ENCODE assay signal across 14 mouse cellular contexts in the genomic region with DNA sequence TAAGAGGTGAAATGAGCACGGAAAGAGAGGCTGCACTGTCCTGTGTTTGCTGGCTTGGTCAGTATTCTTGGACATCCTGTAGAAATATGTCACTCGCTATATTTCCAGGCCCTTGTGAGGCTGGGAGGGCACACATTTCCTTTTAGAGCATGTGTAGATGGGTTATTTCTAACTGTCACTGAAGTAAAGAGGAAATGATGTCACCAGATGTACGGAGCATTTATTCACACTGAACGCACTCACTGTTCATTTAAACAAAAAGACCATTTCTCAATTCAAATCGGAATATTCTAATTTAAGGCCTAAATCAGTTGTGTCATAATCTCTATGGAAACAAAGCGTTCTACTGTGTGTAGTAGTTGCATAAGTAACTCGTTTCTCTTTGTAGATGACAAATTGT. TPM values are rescaled to one million over a fixed set of nuclear protein-coding genes. Genes with fewer than 3 reads are reported as not detected.
DNase-seq lines count a peak whose midpoint lies in the region; ATAC-seq and TF ChIP-seq lines count a peak whose summit lies in the region.
"Had no signal": no experiment of that assay in that cellular context is flagged by ENCODE, and none has a peak within 500 bp of the region (broad histone marks: within the 10 kb centered on the region; RNA-seq: fewer than 3 reads in every experiment).

No protein-coding gene starts in this region.

- H3K4me2 ChIP-seq in heart, embryonic 13.5 days, result no peak overlapping the region
- 0 out of 2 replicates have a peak overlapping the region, but pooled peaks have one; percentile 3 for H3K4me2 ChIP-seq in limb, embryonic 11.5 days (ENCODE audit: low read depth, severe bottlenecking)
- H3K4me2 ChIP-seq in CH12.LX (ENCODE audit: insufficient read depth, low read depth, poor library complexity, severe bottlenecking), result peak overlapping the region; percentile 50; the same call in 1 of the 2 replicates
- H3K4me2 ChIP-seq: hindbrain, embryonic 13.5 days; lung, embryonic 15.5 days; midbrain, embryonic 13.5 days had no signal

- no peak for ATAC-seq in heart, embryonic 13.5 days (ENCODE audit: extremely low read depth, insufficient number of reproducible peaks, low FRiP score, low TSS enrichment)
- no peak for ATAC-seq in limb, embryonic 11.5 days (ENCODE audit: insufficient number of reproducible peaks, low FRiP score, low TSS enrichment, low read depth)
- peak; percentile 52 for ATAC-seq in megakaryocyte progenitor cell, adult 5-6 weeks (replicated peaks; ENCODE audit: poor library complexity)
- ATAC-seq: midbrain, embryonic 13.5 days; Patski had no signal

- TF ChIP-seq CTCF in CH12.LX (conservative IDR thresholded peaks at IDR 0.05 in 1 of 2, IDR thresholded peaks at IDR 0.05 in 1 of 2; ENCODE audit: low read depth in 2 of 2, low read length in 2 of 2), result no peak

- no peak for DNase-seq in heart, adult 18-20 months
- no peak for DNase-seq in limb, embryonic 11.5 days (ENCODE audit: low spot score)
- no peak for DNase-seq in limb, embryonic 10.5 days (ENCODE audit: low spot score)
- no peak for DNase-seq in CH12.LX (ENCODE audit: extremely low read depth)
- no peak for DNase-seq in cerebellum, adult 11-12 months
- DNase-seq: adrenal gland, adult 2 months; cerebellum, postnatal 36 days; kidney, adult 18-20 months had no signal

- no peak for TF ChIP-seq RAD21 in CH12.LX (IDR thresholded peaks at IDR 0.05; ENCODE audit: low read depth, low read length)

- no peaks in the 10 kb centered on the region for H3K36me3 ChIP-seq in heart, embryonic 13.5 days
- H3K36me3 ChIP-seq in limb, embryonic 11.5 days (ENCODE audit: control insufficient read depth, insufficient read depth, low read length), result no peaks in the 10 kb centered on the region
- H3K36me3 ChIP-seq in limb, embryonic 10.5 days, result no peaks in the 10 kb centered on the region
- peaks cover 0 to 4% of the 10 kb centered on the region in 2 experiments for H3K36me3 ChIP-seq in CH12.LX (replicated peaks in 1 of 2; ENCODE audit: control insufficient read depth in 1 of 2, insufficient read depth in 1 of 2, low read length in 1 of 2)
- H3K36me3 ChIP-seq: hindbrain, embryonic 13.5 days; lung, embryonic 15.5 days; midbrain, embryonic 13.5 days had no signal

- H3K79me2 ChIP-seq in CH12.LX (replicated peaks; ENCODE audit: control insufficient read depth, extremely low read depth, insufficient read depth, poor library complexity, severe bottlenecking), result no peaks in the 10 kb centered on the region

- no peak overlapping the region for H3K9ac ChIP-seq in heart, embryonic 13.5 days
- no peak overlapping the region for H3K9ac ChIP-seq in limb, embryonic 11.5 days (ENCODE audit: low read length)
- H3K9ac ChIP-seq in CH12.LX (ENCODE audit: insufficient read depth, low read depth), result no peak overlapping the region
- H3K9ac ChIP-seq: hindbrain, embryonic 13.5 days; lung, embryonic 15.5 days; midbrain, embryonic 13.5 days had no signal

- 0 out of 2 replicates have a peak, but pooled peaks have one; percentile 19 for TF ChIP-seq EP300 in CH12.LX (IDR thresholded peaks at IDR 0.05; ENCODE audit: low read length)

- no peak for TF ChIP-seq POLR2A in CH12.LX (IDR thresholded peaks at IDR 0.05; ENCODE audit: low read depth, low read length)

- whole genome bisulfite sequencing in heart, embryonic 13.5 days, result 64% methylated on average over 7 of the region's 7 CpGs
- 86% methylated on average over 7 of the region's 7 CpGs for WGBS in limb, embryonic 11.5 days
- WGBS in limb, embryonic 10.5 days, result 91% methylated on average over 7 of the region's 7 CpGs

- no peak overlapping the region for H3K4me3 ChIP-seq in heart, embryonic 13.5 days
- H3K4me3 ChIP-seq in limb, embryonic 11.5 days (ENCODE audit: low read depth, low read length), result no peak overlapping the region
- no peak overlapping the region for H3K4me3 ChIP-seq in limb, embryonic 10.5 days
- no peak overlapping the region for H3K4me3 ChIP-seq in CH12.LX (replicated peaks in 1 of 3; ENCODE audit: low read depth in 2 of 3, low read length in 2 of 3, poor library complexity in 1 of 3)
- H3K4me3 ChIP-seq: hindbrain, embryonic 13.5 days; lung, embryonic 15.5 days; midbrain, embryonic 13.5 days had no signal

- H3K27me3 ChIP-seq in heart, embryonic 13.5 days (replicated peaks), result no peaks in the 10 kb centered on the region
- H3K27me3 ChIP-seq in limb, embryonic 11.5 days (ENCODE audit: control insufficient read depth, insufficient read depth, low read length), result no peaks in the 10 kb centered on the region
- H3K27me3 ChIP-seq in limb, embryonic 10.5 days (ENCODE audit: low read depth, poor library complexity, severe bottlenecking), result no peaks in the 10 kb centered on the region
- H3K27me3 ChIP-seq in CH12.LX (replicated peaks), result no peaks in the 10 kb centered on the region
- H3K27me3 ChIP-seq: hindbrain, embryonic 13.5 days; lung, embryonic 15.5 days; midbrain, embryonic 13.5 days; Patski had no signal

- dilution Hi-C loops in CH12.LX (cut with MboI; ENCODE audit: extremely low pct_ligation_motif_present, extremely low pct_unique_long_range_greater_than_20kb, low sequenced_read_pairs), result no loop called here

- in situ Hi-C loops in CH12.LX (cut with MboI; ENCODE audit: low pct_ligation_motif_present, low pct_unique_long_range_greater_than_20kb, low sequenced_read_pairs), result no loop called here

- peak overlapping the region; percentile 51 for H3K27ac ChIP-seq in heart, embryonic 13.5 days (replicated peaks)
- H3K27ac ChIP-seq in limb, embryonic 11.5 days (replicated peaks; ENCODE audit: low read depth, low read length), result no peak overlapping the region
- no peak overlapping the region for H3K27ac ChIP-seq in limb, embryonic 10.5 days
- no peak overlapping the region; the same call in 1 of the 2 replicates for H3K27ac ChIP-seq in CH12.LX (ENCODE audit: insufficient read depth, low read depth)
- H3K27ac ChIP-seq: hindbrain, embryonic 13.5 days; lung, embryonic 15.5 days; midbrain, embryonic 13.5 days had no signal

- peaks cover 13% of the 10 kb centered on the region for H3K4me1 ChIP-seq in heart, embryonic 13.5 days
- no peaks in the 10 kb centered on the region for H3K4me1 ChIP-seq in limb, embryonic 11.5 days (ENCODE audit: control insufficient read depth, insufficient read depth, low read length)
- 0 out of 2 replicates have a peak, but pooled peaks cover 8% of the 10 kb centered on the region for H3K4me1 ChIP-seq in limb, embryonic 10.5 days
- peaks cover 9 to 51% of the 10 kb centered on the region in 2 experiments for H3K4me1 ChIP-seq in CH12.LX (ENCODE audit: control insufficient read depth in 1 of 2, insufficient read depth in 2 of 2)
- H3K4me1 ChIP-seq: hindbrain, embryonic 13.5 days; midbrain, embryonic 13.5 days had no signal

- H3K9me3 ChIP-seq in heart, embryonic 13.5 days, result no peaks in the 10 kb centered on the region
- no peaks in the 10 kb centered on the region for H3K9me3 ChIP-seq in limb, embryonic 11.5 days (ENCODE audit: control insufficient read depth, low read length)
- no peaks in the 10 kb centered on the region for H3K9me3 ChIP-seq in limb, embryonic 10.5 days (replicated peaks)
- no peaks in the 10 kb centered on the region for H3K9me3 ChIP-seq in CH12.LX (replicated peaks; ENCODE audit: low read length)
- H3K9me3 ChIP-seq: hindbrain, embryonic 13.5 days; lung, embryonic 15.5 days; midbrain, embryonic 13.5 days had no signal

TF ChIP-seq in CH12.LX, 34 proteins besides CTCF, POLR2A, EP300 and RAD21:
- TF ChIP-seq JUND (conservative IDR thresholded peaks at IDR 0.05; ENCODE audit: low read depth, low read length), result peak; percentile 29; the same call in 1 of the 2 replicates
- TF ChIP-seq ETS1 (conservative IDR thresholded peaks at IDR 0.05; ENCODE audit: low read depth, low read length), result 0 out of 2 replicates have a peak, but pooled peaks have one; percentile 31
- TF ChIP-seq JUN (IDR thresholded peaks at IDR 0.05; ENCODE audit: insufficient read depth, low read depth, low read length), result 0 out of 2 replicates have a peak, but pooled peaks have one; percentile 26
- no peak for TF ChIP-seq MEF2A (IDR thresholded peaks at IDR 0.05; ENCODE audit: borderline replicate concordance, low read depth, low read length)

RNA-seq across cellular contexts. Expression of gene Pde8a, which starts 48.2 kb away (rescaled TPM):
- polyA plus RNA-seq in heart, embryonic 13.5 days (2015; fragmentation: Nextera tagmentation; extraction: Ambion mirVana), result 2.8 and 2.9 TPM in 2 replicates
- 10 to 100 TPM; 13.8 to 16.1 TPM for total RNA-seq in heart, adult 18-20 months (2021)
- 3.5 and 4.4 TPM in 2 replicates for polyA plus RNA-seq in limb, embryonic 11.5 days (2014; fragmentation: Nextera tagmentation; extraction: Ambion mirVana)
- 3.2 and 3.3 TPM in 2 replicates for polyA plus RNA-seq in limb, embryonic 10.5 days (2016; fragmentation: Nextera tagmentation; extraction: Ambion mirVana)
- 8.1 and 9.1 TPM in 2 replicates for total RNA-seq in CH12.LX (2012; rRNA removed)
- total RNA-seq in CH12.LX (2014; rRNA removed), result 8.0 and 8.3 TPM in 2 replicates
- polyA plus RNA-seq in CH12.LX (2012; ENCODE audit: insufficient read length, low read depth), result 22.7 and 24.0 TPM in 2 replicates
- total RNA-seq in megakaryocyte progenitor cell, adult 5-6 weeks (2015), result 7.7 and 9.4 TPM in 2 replicates
- 2.4 and 7.2 TPM in 2 replicates for total RNA-seq in megakaryocyte progenitor cell, adult 5-6 weeks (2017)
